Mouse (Mus musculus) heart, embryonic 11.5 days (tissue): ENCODE results near the gene Camk1d. TPM values are rescaled to one million over a fixed set of nuclear protein-coding genes. Genes with fewer than 3 reads are reported as not detected.
A peak's percentile ranks its signal among the peaks of the same experiment; 100 is the strongest.

ENCODE experiments used
- ATAC-seq: fragments of 200-750 bp; cut with Nextera tagmentation; replicated peaks from 2 replicates; pipeline ENCODE4 v1.8.0; 2017; ENCODE audit warnings: moderate library complexity; ENCODE audit not compliant: insufficient number of reproducible peaks, low FRiP score, low TSS enrichment
- H3K27ac ChIP-seq: fragments of 300-500 bp; sonication (generic); 2 replicates; pipeline ENCODE4 v1.5.1; 2014; ENCODE audit warnings: mild to moderate bottlenecking, low read depth, low read length
- H3K27me3 ChIP-seq: fragments of 300-500 bp; sonication (generic); 2 replicates; pipeline ENCODE4 v1.6.1; 2014; ENCODE audit warnings: mild to moderate bottlenecking, low read length, mixed read lengths; ENCODE audit not compliant: control insufficient read depth, insufficient read depth
- H3K36me3 ChIP-seq: fragments of 300-500 bp; sonication (generic); 2 replicates; pipeline ENCODE4 v1.6.1; 2014; ENCODE audit warnings: mild to moderate bottlenecking, low read length, moderate library complexity, mixed read lengths; ENCODE audit not compliant: control insufficient read depth, insufficient read depth
- H3K4me1 ChIP-seq: fragments of 300-500 bp; sonication (generic); 2 replicates; pipeline ENCODE4 v1.6.1; 2014; ENCODE audit warnings: low read length; ENCODE audit not compliant: control insufficient read depth, insufficient read depth
- H3K4me2 ChIP-seq: fragments of 300-500 bp; sonication (generic); 2 replicates; pipeline ENCODE4 v1.6.1; 2014; ENCODE audit warnings: mild to moderate bottlenecking, moderate library complexity
- H3K4me3 ChIP-seq: fragments of 300-500 bp; sonication (generic); 2 replicates; pipeline ENCODE4 v1.5.1; 2014; ENCODE audit warnings: low read depth, low read length
- H3K9ac ChIP-seq: fragments of 300-500 bp; sonication (generic); 2 replicates; pipeline ENCODE4 v1.6.1; 2014; ENCODE audit warnings: mild to moderate bottlenecking, low read depth, low read length, moderate library complexity
- H3K9me3 ChIP-seq: fragments of 300-500 bp; sonication (generic); replicated peaks from 2 replicates; pipeline ENCODE4 v1.6.1; 2016; ENCODE audit warnings: low read length; ENCODE audit not compliant: control insufficient read depth
- WGBS: fragments of 180-500 bp; shearing (Covaris S2); extraction: QIAGEN DNeasy Blood & Tissue Kit; methylation state at CpG from one replicate; pipeline ENCODE4 v1.1.7; 2014; ENCODE audit not compliant: insufficient replicate concordance; 5-methylcytosine and 5-hydroxymethylcytosine counted together
- polyA plus RNA-seq: library from polyadenylated mRNA; unstranded; fragments of >200 nt; fragmentation: Nextera tagmentation; extraction: Ambion mirVana; gene quantifications from 2 replicates; pipeline ENCODE4 v1.2.1, GENCODE M21; 2014

Camk1d gene
- polyA plus RNA-seq, 1 experiment from 2014 or later, result 2.9 TPM

DNA sequence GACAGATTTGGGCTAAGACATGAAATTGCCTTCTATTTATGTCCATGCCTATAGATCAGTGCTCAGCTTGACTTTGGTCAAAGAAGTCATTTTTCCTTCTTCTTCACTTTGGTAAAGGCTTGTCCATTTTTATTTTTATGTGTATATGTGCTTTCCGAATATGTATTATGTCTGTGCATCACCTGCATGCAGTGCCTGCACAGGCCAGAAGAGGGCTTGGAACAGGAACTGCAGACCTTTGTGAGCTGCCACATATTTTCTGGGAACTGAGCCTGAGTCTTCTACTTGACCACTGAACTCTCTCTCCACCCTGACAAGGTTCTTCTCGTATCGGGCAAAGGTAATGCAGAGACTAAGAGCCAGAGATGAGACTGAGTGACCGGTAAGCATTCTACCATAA is 236.1 kb downstream of the Camk1d start:
- Histone ChIP-seq H3K4me2 (no peak overlapping the region), H3K4me1 (no peaks in the 10 kb centered on the region), H3K27me3 (no peaks in the 10 kb centered on the region), H3K9me3 (no peaks in the 10 kb centered on the region), H3K27ac (no peak overlapping the region), H3K4me3 (no peak overlapping the region), H3K36me3 (no peaks in the 10 kb centered on the region), H3K9ac (no peak overlapping the region)
- ATAC-seq, result no peak
- WGBS, result 89% methylated on average over 4 of the region's 4 CpGs

DNA sequence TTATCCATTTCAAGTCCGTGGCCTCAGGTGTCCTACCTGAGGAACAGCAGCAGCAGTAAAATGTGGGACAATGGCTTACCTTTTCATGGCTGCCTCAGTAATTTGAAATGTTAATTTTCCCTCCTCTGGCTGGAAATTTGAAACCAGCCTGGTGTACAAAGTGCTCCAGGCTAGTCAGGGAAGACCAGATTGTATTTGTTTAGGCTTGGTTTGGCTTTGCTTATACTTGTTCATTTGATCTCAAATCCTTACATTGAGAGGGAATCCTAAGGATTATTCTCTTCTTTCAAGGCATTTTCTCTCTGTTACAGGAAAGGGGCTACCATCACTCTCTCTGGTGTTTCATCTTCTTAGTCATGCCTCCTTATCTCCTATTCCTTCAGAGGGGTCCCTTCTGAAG is 236.8 kb downstream of the Camk1d start:
- no peak overlapping the region for H3K4me3 ChIP-seq
- no peak for ATAC-seq
- H3K9ac ChIP-seq, result no peak overlapping the region
- H3K9me3 ChIP-seq, result no peaks in the 10 kb centered on the region
- H3K4me2 ChIP-seq, result no peak overlapping the region
- no peaks in the 10 kb centered on the region for H3K27me3 ChIP-seq
- WGBS, result 81% methylated on average over 1 of the region's 1 CpGs
- no peak overlapping the region for H3K27ac ChIP-seq
- H3K36me3 ChIP-seq, result no peaks in the 10 kb centered on the region
- no peaks in the 10 kb centered on the region for H3K4me1 ChIP-seq

GRCm38 (mm10) chr2:5469366-5469941 is 244.9 kb downstream of the Camk1d start:
- Histone ChIP-seq H3K9me3 (no peaks in the 10 kb centered on the region), H3K4me2 (no peak overlapping the region), H3K36me3 (no peaks in the 10 kb centered on the region), H3K4me3 (no peak overlapping the region), H3K27me3 (no peaks in the 10 kb centered on the region), H3K27ac (no peak overlapping the region), H3K4me1 (no peaks in the 10 kb centered on the region), H3K9ac (no peak overlapping the region)
- ATAC-seq, result no peak
- WGBS, result 67% methylated on average over 4 of the region's 4 CpGs

GRCm38 (mm10) chr2:5467537-5467936 is 246.8 kb downstream of the Camk1d start:
- no peaks in the 10 kb centered on the region for H3K4me1 ChIP-seq
- no peaks in the 10 kb centered on the region for H3K36me3 ChIP-seq
- H3K4me3 ChIP-seq, result no peak overlapping the region
- H3K27ac ChIP-seq, result no peak overlapping the region
- no peak overlapping the region for H3K4me2 ChIP-seq
- H3K27me3 ChIP-seq, result no peaks in the 10 kb centered on the region
- 71% methylated on average over 2 of the region's 2 CpGs for WGBS
- ATAC-seq, result no peak
- no peak overlapping the region for H3K9ac ChIP-seq
- no peaks in the 10 kb centered on the region for H3K9me3 ChIP-seq

DNA sequence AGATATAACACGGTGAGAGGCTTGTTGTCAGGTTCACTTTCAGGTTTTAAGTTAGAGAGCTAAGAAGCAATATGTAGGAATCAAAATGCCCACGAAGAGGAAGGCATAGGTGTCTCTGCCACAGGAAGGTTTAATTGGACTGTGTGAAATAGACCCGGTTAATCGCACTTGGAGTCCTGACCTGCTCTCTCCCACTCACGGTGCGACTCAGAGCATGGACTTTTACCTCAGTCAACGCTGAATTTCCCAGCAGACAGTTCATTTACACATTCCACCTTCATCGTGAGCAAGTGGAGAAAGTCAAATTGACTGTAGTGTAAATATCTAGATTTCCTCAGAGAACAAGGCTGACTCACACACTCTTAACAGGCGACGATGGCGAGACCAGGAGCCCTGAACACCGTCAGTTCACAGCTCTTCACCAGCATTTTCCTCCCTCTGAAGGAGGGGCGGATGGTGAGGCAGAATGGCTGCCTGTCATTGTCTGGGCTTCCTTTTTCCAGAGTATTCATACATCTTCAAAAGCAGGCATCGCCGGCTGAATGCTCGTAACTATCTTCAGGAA is 255.6 kb downstream of the Camk1d start:
- H3K9ac ChIP-seq, result no peak overlapping the region
- H3K27ac ChIP-seq, result no peak overlapping the region
- no peak for ATAC-seq
- H3K4me3 ChIP-seq, result no peak overlapping the region
- H3K4me1 ChIP-seq, result peaks cover 16% of the 10 kb centered on the region
- no peaks in the 10 kb centered on the region for H3K36me3 ChIP-seq
- WGBS, result 53% methylated on average over 16 of the region's 16 CpGs
- H3K27me3 ChIP-seq, result no peaks in the 10 kb centered on the region
- H3K4me2 ChIP-seq, result no peak overlapping the region
- no peaks in the 10 kb centered on the region; the same call in 1 of the 2 replicates for H3K9me3 ChIP-seq

DNA sequence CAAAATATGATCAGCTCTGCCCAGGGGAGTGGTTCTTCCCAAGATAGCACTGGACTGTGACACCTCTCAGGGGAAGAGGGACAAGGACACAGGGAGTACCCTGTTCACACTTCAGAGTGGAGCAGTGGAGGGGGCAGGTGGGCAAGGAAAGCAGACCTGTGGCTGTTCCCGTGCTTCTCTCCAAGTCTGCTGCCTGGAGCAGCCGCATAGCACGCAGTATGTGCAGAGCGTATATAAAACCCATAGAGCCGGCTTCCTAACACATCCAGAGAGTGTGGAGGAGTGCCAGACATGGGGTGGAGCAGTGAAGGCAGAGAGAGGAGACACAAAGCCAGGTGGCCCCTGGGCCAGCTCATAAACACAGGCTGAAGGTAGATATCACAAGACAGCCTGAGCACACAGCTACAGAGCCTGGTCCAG is 256.2 kb downstream of the Camk1d start:
- Histone ChIP-seq H3K9ac (no peak overlapping the region), H3K27me3 (no peaks in the 10 kb centered on the region), H3K4me3 (no peak overlapping the region), H3K36me3 (no peaks in the 10 kb centered on the region), H3K27ac (no peak overlapping the region), H3K4me1 (peaks cover 16% of the 10 kb centered on the region), H3K4me2 (no peak overlapping the region), H3K9me3 (no peaks in the 10 kb centered on the region; the same call in 1 of the 2 replicates)
- 71% methylated on average over 5 of the region's 5 CpGs for WGBS
- ATAC-seq, result 0 out of 2 replicates have a peak, but pooled peaks have one; percentile 4

DNA sequence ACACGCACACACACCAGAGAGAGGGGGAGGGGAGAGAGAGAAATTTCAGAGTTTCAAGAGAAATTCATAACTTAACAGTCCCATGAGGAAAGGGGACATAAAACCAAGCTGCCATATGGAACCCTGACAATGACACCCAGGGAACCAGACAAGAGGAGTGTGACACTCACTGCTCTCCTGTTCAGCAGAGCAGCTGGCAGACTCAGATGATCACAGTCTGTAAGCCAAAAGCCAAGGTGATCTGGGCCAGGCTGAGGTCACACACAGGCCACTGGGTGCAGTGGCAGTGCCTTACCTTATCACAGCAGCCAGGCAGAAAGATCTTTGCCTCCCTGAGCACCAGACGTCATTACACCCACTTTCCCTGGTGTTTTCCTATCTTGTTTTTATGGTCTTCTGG is 258.2 kb downstream of the Camk1d start:
- Histone ChIP-seq H3K27me3 (no peaks in the 10 kb centered on the region), H3K4me1 (peaks cover 16% of the 10 kb centered on the region), H3K4me2 (no peak overlapping the region), H3K4me3 (no peak overlapping the region), H3K9ac (no peak overlapping the region), H3K9me3 (no peaks in the 10 kb centered on the region; the same call in 1 of the 2 replicates), H3K36me3 (no peaks in the 10 kb centered on the region), H3K27ac (no peak overlapping the region)
- no peak for ATAC-seq
- WGBS, result 58% methylated on average over 2 of the region's 2 CpGs

DNA sequence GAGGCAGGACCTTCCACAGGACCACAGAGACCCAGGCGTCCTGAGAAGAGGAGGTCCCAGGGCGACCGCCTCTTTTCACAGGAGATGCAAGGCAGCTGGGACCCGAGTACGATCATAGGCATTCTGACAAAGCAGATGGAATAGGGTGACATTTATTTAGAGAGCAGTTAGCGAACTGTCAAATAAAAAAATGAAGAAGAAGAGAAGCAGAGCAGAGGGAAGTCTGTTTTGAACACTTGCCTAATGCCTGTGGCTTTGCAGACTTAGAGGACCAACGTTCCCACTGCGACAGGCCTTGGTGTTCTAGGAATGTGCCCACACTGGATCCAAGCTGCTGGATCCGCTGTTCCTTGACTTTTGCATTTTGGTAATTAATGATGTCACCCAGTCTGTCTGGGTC is 259.5 kb downstream of the Camk1d start:
- H3K9ac ChIP-seq, result no peak overlapping the region
- no peaks in the 10 kb centered on the region for H3K36me3 ChIP-seq
- no peaks in the 10 kb centered on the region for H3K27me3 ChIP-seq
- H3K9me3 ChIP-seq, result no peaks in the 10 kb centered on the region; the same call in 1 of the 2 replicates
- peaks cover 16% of the 10 kb centered on the region for H3K4me1 ChIP-seq
- WGBS, result 59% methylated on average over 9 of the region's 9 CpGs
- H3K4me3 ChIP-seq, result no peak overlapping the region
- no peak overlapping the region for H3K4me2 ChIP-seq
- ATAC-seq, result no peak
- no peak overlapping the region for H3K27ac ChIP-seq

DNA sequence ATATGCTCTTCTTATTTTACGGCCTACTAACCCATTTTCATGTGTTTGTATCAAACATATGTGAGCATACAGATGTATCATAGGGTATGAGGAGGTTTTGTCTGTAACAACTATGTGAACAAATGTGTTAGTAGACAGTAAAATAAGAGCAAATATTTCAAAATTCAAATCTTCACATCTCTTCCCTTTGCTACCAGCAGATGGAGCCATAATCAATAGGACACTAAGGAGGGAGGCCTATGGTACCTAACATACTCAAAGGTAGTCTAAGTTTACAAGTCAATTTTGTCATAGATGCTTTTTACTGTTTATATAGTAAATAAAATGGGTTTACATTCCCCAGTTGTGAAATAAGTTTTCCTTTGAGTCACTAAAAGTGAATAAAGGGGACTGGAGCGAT is 262.7 kb downstream of the Camk1d start:
- H3K27ac ChIP-seq, result no peak overlapping the region
- peaks cover 8% of the 10 kb centered on the region for H3K4me1 ChIP-seq
- H3K4me3 ChIP-seq, result no peak overlapping the region
- no peaks in the 10 kb centered on the region for H3K9me3 ChIP-seq
- H3K9ac ChIP-seq, result no peak overlapping the region
- H3K27me3 ChIP-seq, result no peaks in the 10 kb centered on the region
- 96% methylated on average over 2 of the region's 2 CpGs for WGBS
- no peak overlapping the region for H3K4me2 ChIP-seq
- H3K36me3 ChIP-seq, result no peaks in the 10 kb centered on the region
- no peak for ATAC-seq
